Mouse (Mus musculus) monocyte, adult 2 months (primary cell): ENCODE measurements at regions not wholly inside any gene's neighbourhood (a gene's known extent, or its start where the extent isn't known, plus 50 kb on each side); places are given as distances from the start of the nearest gene placed in this dataset.
"Not testable (repeated sequence)": the region's sequence is repeated elsewhere in the genome, so short reads cannot be mapped to it uniquely, and the experiment has no call there.

Experiments
- DNase-seq, 2 experiments: peaks; one replicate each; pipeline ENCODE4 v3.0.0; 2022; ENCODE audit warnings: low spot score in 2 of 2, low read depth in 1 of 2

- DNase-seq = no peak
These were observed 157.4 kb downstream of the Prdm2 start for GRCm38 (mm10) chr4:143055371-143055770.

- DNase-seq = no peak
These were observed 159.8 kb downstream of the Prdm2 start for GRCm38 (mm10) chr4:143053029-143053428.

GRCm38 (mm10) chr4:143051205-143051604 lies 161.6 kb downstream of the Prdm2 start:
- DNase-seq = no peak

GRCm38 (mm10) chr4:143045245-143045644 lies 167.6 kb downstream of the Prdm2 start:
- no peak for DNase-seq

GRCm38 (mm10) chr4:143042806-143043205 lies 170.0 kb downstream of the Prdm2 start:
- DNase-seq = no peak

GRCm38 (mm10) chr4:143038626-143039025 lies 174.2 kb downstream of the Prdm2 start:
- no peak for DNase-seq

- DNase-seq = no peak
These were observed 176.1 kb downstream of the Prdm2 start for GRCm38 (mm10) chr4:143036704-143037103.

- DNase-seq = peak in 1 of 2 experiments; percentile 28
These were observed 177.7 kb downstream of the Prdm2 start for GRCm38 (mm10) chr4:143035089-143035488.

GRCm38 (mm10) chr4:143034324-143034723 lies 178.5 kb downstream of the Prdm2 start:
- not testable (repeated sequence) for DNase-seq

- DNase-seq = not testable (repeated sequence)
These were observed 183.0 kb downstream of the Prdm2 start for GRCm38 (mm10) chr4:143029813-143030212.

GRCm38 (mm10) chr4:143027292-143027691 lies 185.5 kb downstream of the Prdm2 start:
- DNase-seq = no peak

- no peak for DNase-seq
These were observed 191.4 kb downstream of the Prdm2 start for GRCm38 (mm10) chr4:143021242-143021881.

GRCm38 (mm10) chr4:143020658-143021057 lies 192.1 kb downstream of the Prdm2 start:
- no peak for DNase-seq

- DNase-seq = no peak
These were observed 199.9 kb downstream of the Prdm2 start for GRCm38 (mm10) chr4:143012900-143013299.

- no peak for DNase-seq
These were observed 210.8 kb downstream of the Prdm2 start for GRCm38 (mm10) chr4:143001961-143002360.

- DNase-seq = no peak
These were observed 211.3 kb downstream of the Prdm2 start for GRCm38 (mm10) chr4:143001486-143001885.

- DNase-seq = no peak
These were observed 216.4 kb downstream of the Prdm2 start for GRCm38 (mm10) chr4:142996406-142996805.

GRCm38 (mm10) chr4:142991401-142991800 lies 221.4 kb downstream of the Prdm2 start:
- DNase-seq = no peak

GRCm38 (mm10) chr4:142989175-142989574 lies 223.6 kb downstream of the Prdm2 start:
- no peak for DNase-seq

GRCm38 (mm10) chr4:142983295-142983624 lies 229.5 kb downstream of the Prdm2 start:
- DNase-seq = no peak

GRCm38 (mm10) chr4:142982585-142983294 lies 230.1 kb downstream of the Prdm2 start:
- no peak for DNase-seq

GRCm38 (mm10) chr4:142975620-142976019 lies 237.2 kb downstream of the Prdm2 start:
- no peak for DNase-seq

- no peak for DNase-seq
These were observed 242.8 kb downstream of the Prdm2 start for GRCm38 (mm10) chr4:142970040-142970439.
